Mouse (Mus musculus): Measurements from ENCODE around the gene Tbkbp1. TPM values are rescaled to one million over a fixed set of nuclear protein-coding genes. Genes with fewer than 3 reads are reported as not detected.
A peak's percentile ranks its signal among the peaks of the same experiment; 100 is the strongest.

Gene Tbkbp1
- polyA plus RNA-seq, 1 experiment, result 55.8 TPM

- H3K4me1 ChIP-seq (ENCODE audit: control insufficient read depth, insufficient read depth, low read length), result no peaks in the 10 kb centered on the region
- under 1% methylated on average over 15 of the region's 15 CpGs for WGBS
- H3K4me3 ChIP-seq (replicated peaks; ENCODE audit: extremely low read depth, low read depth, low read length), result peak overlapping the region; percentile 66
- no peak for DNase-seq
- TF ChIP-seq CTCF (IDR thresholded peaks at IDR 0.05; ENCODE audit: insufficient read depth, low read length) (no peak), POLR2A (IDR thresholded peaks at IDR 0.05; ENCODE audit: borderline replicate concordance, extremely low read depth, low read depth, low read length) (no peak)
Measured at GRCm38 (mm10) chr11:97188643-97188955, 37.3 kb upstream of the Tbkbp1 start.

- no peak for TF ChIP-seq CTCF (IDR thresholded peaks at IDR 0.05; ENCODE audit: insufficient read depth, low read length)
- TF ChIP-seq POLR2A (IDR thresholded peaks at IDR 0.05; ENCODE audit: borderline replicate concordance, extremely low read depth, low read depth, low read length), result peak; percentile 66
- DNase-seq, result peak; percentile 95
- Histone ChIP-seq H3K4me1 (ENCODE audit: control insufficient read depth, insufficient read depth, low read length) (no peaks in the 10 kb centered on the region), H3K4me3 (replicated peaks; ENCODE audit: extremely low read depth, low read depth, low read length) (peak within 1 kb of the TSS; percentile 82)
- under 1% methylated on average over 99 of the region's 101 CpGs for WGBS
Measured at GRCm38 (mm10) chr11:97187764-97188642, 36.7 kb upstream of the Tbkbp1 start, which contains the start of gene Kpnb1. TSS of gene Kpnb1 (minus strand) at chr11:97187881.

GRCm38 (mm10) chr11:97186947-97187763 is 35.9 kb upstream of the Tbkbp1 start:
- WGBS, result under 1% methylated on average over 60 of the region's 74 CpGs
- no peaks in the 10 kb centered on the region for H3K4me1 ChIP-seq (ENCODE audit: control insufficient read depth, insufficient read depth, low read length)
- H3K4me3 ChIP-seq (replicated peaks; ENCODE audit: extremely low read depth, low read depth, low read length), result peak overlapping the region; percentile 82
- DNase-seq, result peak; percentile 97
- TF ChIP-seq POLR2A (IDR thresholded peaks at IDR 0.05; ENCODE audit: borderline replicate concordance, extremely low read depth, low read depth, low read length) (peak; percentile 48; the same call in 1 of the 2 replicates), CTCF (IDR thresholded peaks at IDR 0.05; ENCODE audit: insufficient read depth, low read length) (no peak)

GRCm38 (mm10) chr11:97185704-97186614 is 34.7 kb upstream of the Tbkbp1 start:
- TF ChIP-seq POLR2A (IDR thresholded peaks at IDR 0.05; ENCODE audit: borderline replicate concordance, extremely low read depth, low read depth, low read length) (no peak), CTCF (IDR thresholded peaks at IDR 0.05; ENCODE audit: insufficient read depth, low read length) (no peak)
- Histone ChIP-seq H3K4me3 (replicated peaks; ENCODE audit: extremely low read depth, low read depth, low read length) (no peak overlapping the region), H3K4me1 (ENCODE audit: control insufficient read depth, insufficient read depth, low read length) (no peaks in the 10 kb centered on the region)
- no peak for DNase-seq
- WGBS, result 59% methylated on average over 5 of the region's 5 CpGs

GRCm38 (mm10) chr11:97184875-97185274 is 33.6 kb upstream of the Tbkbp1 start:
- no peak for DNase-seq
- TF ChIP-seq CTCF (IDR thresholded peaks at IDR 0.05; ENCODE audit: insufficient read depth, low read length), result no peak
- no peak for TF ChIP-seq POLR2A (IDR thresholded peaks at IDR 0.05; ENCODE audit: borderline replicate concordance, extremely low read depth, low read depth, low read length)

GRCm38 (mm10) chr11:97182446-97182845 is 31.2 kb upstream of the Tbkbp1 start:
- Histone ChIP-seq H3K4me1 (ENCODE audit: control insufficient read depth, insufficient read depth, low read length) (no peaks in the 10 kb centered on the region), H3K4me3 (replicated peaks; ENCODE audit: extremely low read depth, low read depth, low read length) (no peak overlapping the region)
- no peak for TF ChIP-seq POLR2A (IDR thresholded peaks at IDR 0.05; ENCODE audit: borderline replicate concordance, extremely low read depth, low read depth, low read length)
- TF ChIP-seq CTCF (IDR thresholded peaks at IDR 0.05; ENCODE audit: insufficient read depth, low read length), result no peak
- 92% methylated on average over 3 of the region's 3 CpGs for WGBS
- DNase-seq, result no peak

More at GRCm38 (mm10) chr11:97184875-97185274, 33.6 kb upstream of the Tbkbp1 start:
- H3K4me3 ChIP-seq (replicated peaks; ENCODE audit: extremely low read depth, low read depth, low read length), result no peak overlapping the region
- no peaks in the 10 kb centered on the region for H3K4me1 ChIP-seq (ENCODE audit: control insufficient read depth, insufficient read depth, low read length)
- 68% methylated on average over 5 of the region's 5 CpGs for WGBS

- DNase-seq, result no peak
- H3K4me1 ChIP-seq (ENCODE audit: control insufficient read depth, insufficient read depth, low read length), result no peaks in the 10 kb centered on the region
- H3K4me3 ChIP-seq (replicated peaks; ENCODE audit: extremely low read depth, low read depth, low read length), result no peak overlapping the region
- 70% methylated on average over 5 of the region's 5 CpGs for WGBS
- TF ChIP-seq POLR2A (IDR thresholded peaks at IDR 0.05; ENCODE audit: borderline replicate concordance, extremely low read depth, low read depth, low read length), result no peak
- TF ChIP-seq CTCF (IDR thresholded peaks at IDR 0.05; ENCODE audit: insufficient read depth, low read length), result no peak
Measured at GRCm38 (mm10) chr11:97181061-97181460, 29.8 kb upstream of the Tbkbp1 start.

GRCm38 (mm10) chr11:97178198-97178597 is 26.9 kb upstream of the Tbkbp1 start:
- TF ChIP-seq POLR2A (IDR thresholded peaks at IDR 0.05; ENCODE audit: borderline replicate concordance, extremely low read depth, low read depth, low read length), result no peak
- no peak for TF ChIP-seq CTCF (IDR thresholded peaks at IDR 0.05; ENCODE audit: insufficient read depth, low read length)
- Histone ChIP-seq H3K4me3 (replicated peaks; ENCODE audit: extremely low read depth, low read depth, low read length) (no peak overlapping the region), H3K4me1 (ENCODE audit: control insufficient read depth, insufficient read depth, low read length) (no peaks in the 10 kb centered on the region)
- 96% methylated on average over 2 of the region's 2 CpGs for WGBS
- DNase-seq, result no peak

- TF ChIP-seq POLR2A (IDR thresholded peaks at IDR 0.05; ENCODE audit: borderline replicate concordance, extremely low read depth, low read depth, low read length), result no peak
- 0 out of 2 replicates have a peak, but pooled peaks have one; percentile 4 for TF ChIP-seq CTCF (IDR thresholded peaks at IDR 0.05; ENCODE audit: insufficient read depth, low read length)
Measured at GRCm38 (mm10) chr11:97176851-97177250, 25.6 kb upstream of the Tbkbp1 start.

More at GRCm38 (mm10) chr11:97176851-97177250, 25.6 kb upstream of the Tbkbp1 start:
- Histone ChIP-seq H3K4me1 (ENCODE audit: control insufficient read depth, insufficient read depth, low read length) (no peaks in the 10 kb centered on the region), H3K4me3 (replicated peaks; ENCODE audit: extremely low read depth, low read depth, low read length) (no peak overlapping the region)
- peak; percentile 20 for DNase-seq
- 43% methylated on average over 3 of the region's 3 CpGs for WGBS
